Comparison of ENCODE assay signal across 9 mouse cellular contexts in the genomic region with DNA sequence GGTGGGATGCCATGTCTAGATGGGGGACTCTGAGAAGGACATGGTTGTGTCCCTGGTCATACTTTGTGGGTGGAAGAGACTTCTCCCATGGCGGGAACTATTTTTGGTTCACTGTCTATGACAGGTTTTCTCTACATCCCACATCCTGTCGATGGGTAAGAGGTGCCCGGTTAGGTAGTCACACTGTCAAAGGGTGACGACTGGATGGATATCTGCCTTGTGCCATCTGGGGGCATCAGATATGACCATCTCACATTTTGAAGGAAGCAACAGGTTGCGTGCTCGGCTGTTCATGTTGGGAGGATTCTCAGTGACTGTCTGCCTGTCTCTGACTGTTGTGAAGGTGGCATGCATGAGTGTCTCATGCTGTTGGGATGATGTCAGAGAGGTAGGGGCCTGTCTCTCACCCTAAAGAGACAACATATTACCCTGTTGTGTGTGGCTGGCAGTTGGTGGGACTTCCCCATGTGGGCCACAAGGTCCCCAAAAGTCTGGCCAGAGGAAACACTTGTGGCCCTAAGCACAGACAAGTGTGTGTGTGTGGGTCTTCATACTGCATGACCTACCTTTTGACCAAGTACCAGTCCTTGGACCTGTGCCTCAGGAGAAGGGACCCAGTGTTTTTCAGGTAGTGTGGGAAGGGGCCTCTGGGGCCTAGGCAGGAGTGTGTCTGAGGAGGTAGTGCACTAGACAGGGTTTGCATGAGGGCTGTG. TPM values are rescaled to one million over a fixed set of nuclear protein-coding genes. Genes with fewer than 3 reads are reported as not detected.
DNase-seq lines count a peak whose midpoint lies in the region; ATAC-seq and TF ChIP-seq lines count a peak whose summit lies in the region.
"Had no signal": no experiment of that assay in that cellular context is flagged by ENCODE, and none has a peak within 500 bp of the region (broad histone marks: within the 10 kb centered on the region; RNA-seq: fewer than 3 reads in every experiment).

No protein-coding gene starts in this region.

- no peak for TF ChIP-seq CTCF in CH12.LX (conservative IDR thresholded peaks at IDR 0.05 in 1 of 2, IDR thresholded peaks at IDR 0.05 in 1 of 2; ENCODE audit: low read depth in 2 of 2, low read length in 2 of 2)

- in situ Hi-C loops in CH12.LX (cut with MboI; ENCODE audit: low pct_ligation_motif_present, low pct_unique_long_range_greater_than_20kb, low sequenced_read_pairs) = no loop called here

- TF ChIP-seq POLR2A in CH12.LX (IDR thresholded peaks at IDR 0.05; ENCODE audit: low read depth, low read length) = no peak

- H3K4me2 ChIP-seq in heart, embryonic 14.5 days (ENCODE audit: low read length) = peak overlapping the region; percentile 27; the same call in 1 of the 2 replicates
- H3K4me2 ChIP-seq in CH12.LX (ENCODE audit: insufficient read depth, low read depth, poor library complexity, severe bottlenecking) = no peak overlapping the region; the same call in 1 of the 2 replicates
- H3K4me2 ChIP-seq in midbrain, embryonic 13.5 days (replicated peaks) = no peak overlapping the region
- H3K4me2 ChIP-seq: neural tube, embryonic 12.5 days had no signal

- H3K4me1 ChIP-seq in heart, embryonic 14.5 days (ENCODE audit: control insufficient read depth in 2 of 2, insufficient read depth in 2 of 2, low read length in 2 of 2) = peaks cover 66 to 98% of the 10 kb centered on the region in 2 experiments
- peaks cover 35 to 79% of the 10 kb centered on the region in 2 experiments for H3K4me1 ChIP-seq in CH12.LX (ENCODE audit: control insufficient read depth in 1 of 2, insufficient read depth in 2 of 2)
- H3K4me1 ChIP-seq in midbrain, embryonic 13.5 days (replicated peaks) = peaks cover 86% of the 10 kb centered on the region

- no peak for TF ChIP-seq EP300 in CH12.LX (IDR thresholded peaks at IDR 0.05; ENCODE audit: low read length)

- DNase-seq in heart, adult 8-10 months (ENCODE audit: low spot score) = no peak
- DNase-seq in CH12.LX (ENCODE audit: extremely low read depth) = peak; percentile 60
- DNase-seq in lung, adult 18-20 months = no peak
- DNase-seq in adrenal gland, postnatal 36 days = no peak

- no peak for TF ChIP-seq RAD21 in CH12.LX (IDR thresholded peaks at IDR 0.05; ENCODE audit: low read depth, low read length)

- ATAC-seq in heart, embryonic 14.5 days (ENCODE audit: insufficient number of reproducible peaks, insufficient read depth, low FRiP score, low read depth) = no peak
- peak; percentile 58 for ATAC-seq in granulocyte monocyte progenitor cell, adult 5-6 weeks (replicated peaks; ENCODE audit: poor library complexity, severe bottlenecking)
- ATAC-seq in midbrain, embryonic 13.5 days = no peak
- no peak for ATAC-seq in cerebellum, adult (ENCODE audit: insufficient number of reproducible peaks, low FRiP score, low TSS enrichment)

- no peaks in the 10 kb centered on the region for H3K27me3 ChIP-seq in heart, embryonic 14.5 days (ENCODE audit: control insufficient read depth, insufficient read depth, low read length)
- no peaks in the 10 kb centered on the region for H3K27me3 ChIP-seq in CH12.LX (replicated peaks)
- H3K27me3 ChIP-seq in midbrain, embryonic 13.5 days = no peaks in the 10 kb centered on the region
- H3K27me3 ChIP-seq: neural tube, embryonic 12.5 days had no signal

- H3K36me3 ChIP-seq in heart, embryonic 14.5 days (ENCODE audit: control insufficient read depth, insufficient read depth, low read length) = peaks cover 12% of the 10 kb centered on the region
- H3K36me3 ChIP-seq in CH12.LX (replicated peaks in 1 of 2; ENCODE audit: control insufficient read depth in 1 of 2, insufficient read depth in 1 of 2, low read length in 1 of 2) = peaks cover 0 to 56% of the 10 kb centered on the region in 2 experiments
- peaks cover 14% of the 10 kb centered on the region for H3K36me3 ChIP-seq in midbrain, embryonic 13.5 days

- 58% methylated on average over 6 of the region's 6 CpGs for WGBS in heart, embryonic 14.5 days
- WGBS in midbrain, embryonic 13.5 days = 88% methylated on average over 6 of the region's 6 CpGs

- peak overlapping the region; percentile 70 for H3K9ac ChIP-seq in heart, embryonic 14.5 days (ENCODE audit: low read length)
- no peak overlapping the region for H3K9ac ChIP-seq in CH12.LX (ENCODE audit: insufficient read depth, low read depth)
- H3K9ac ChIP-seq in midbrain, embryonic 13.5 days (replicated peaks) = peak overlapping the region; percentile 30
- H3K9ac ChIP-seq: neural tube, embryonic 12.5 days had no signal

- H3K4me3 ChIP-seq in heart, embryonic 14.5 days (ENCODE audit: control insufficient read depth in 1 of 2, insufficient read depth in 1 of 2, low read depth in 1 of 2, low read length in 2 of 2) = no peak overlapping the region
- peak overlapping the region in 2 of 3 experiments; percentile 27 to 29 for H3K4me3 ChIP-seq in CH12.LX (replicated peaks in 1 of 3; ENCODE audit: low read depth in 2 of 3, low read length in 2 of 3, poor library complexity in 1 of 3)
- no peak overlapping the region for H3K4me3 ChIP-seq in midbrain, embryonic 13.5 days (replicated peaks)
- H3K4me3 ChIP-seq: neural tube, embryonic 12.5 days had no signal

- no peaks in the 10 kb centered on the region for H3K9me3 ChIP-seq in heart, embryonic 14.5 days (ENCODE audit: control insufficient read depth, low read length)
- no peaks in the 10 kb centered on the region for H3K9me3 ChIP-seq in CH12.LX (replicated peaks; ENCODE audit: low read length)
- no peaks in the 10 kb centered on the region for H3K9me3 ChIP-seq in midbrain, embryonic 13.5 days
- H3K9me3 ChIP-seq: neural tube, embryonic 12.5 days had no signal

- no peaks in the 10 kb centered on the region; the same call in 1 of the 2 replicates for H3K79me2 ChIP-seq in CH12.LX (replicated peaks; ENCODE audit: control insufficient read depth, extremely low read depth, insufficient read depth, poor library complexity, severe bottlenecking)

- dilution Hi-C loops in CH12.LX (cut with MboI; ENCODE audit: extremely low pct_ligation_motif_present, extremely low pct_unique_long_range_greater_than_20kb, low sequenced_read_pairs) = no loop called here

- peak overlapping the region in 1 of 2 experiments; percentile 96; a peak in 3 of 4 replicates for H3K27ac ChIP-seq in heart, embryonic 14.5 days (replicated peaks in 1 of 2; ENCODE audit: control insufficient read depth in 1 of 2, insufficient read depth in 1 of 2, low read depth in 2 of 2, low read length in 2 of 2)
- peak overlapping the region; percentile 39; the same call in 1 of the 2 replicates for H3K27ac ChIP-seq in CH12.LX (ENCODE audit: insufficient read depth, low read depth)
- H3K27ac ChIP-seq in midbrain, embryonic 13.5 days = peak overlapping the region; percentile 73
- H3K27ac ChIP-seq: neural tube, embryonic 12.5 days had no signal

TF ChIP-seq in CH12.LX, 34 proteins besides CTCF, POLR2A, EP300 and RAD21:
- peak; percentile 58 for TF ChIP-seq BHLHE40 (IDR thresholded peaks at IDR 0.05; ENCODE audit: low read depth, low read length)
- no peak for TF ChIP-seq USF1 (IDR thresholded peaks at IDR 0.05; ENCODE audit: low read depth, low read length)
- no peak for TF ChIP-seq MEF2A (IDR thresholded peaks at IDR 0.05; ENCODE audit: borderline replicate concordance, low read depth, low read length)
- no peak; the same call in 1 of the 2 replicates for TF ChIP-seq ETS1 (conservative IDR thresholded peaks at IDR 0.05; ENCODE audit: low read depth, low read length)
- TF ChIP-seq SIN3A (IDR thresholded peaks at IDR 0.05; ENCODE audit: low read length) = peak; percentile 47; the same call in 1 of the 2 replicates
- no peak for TF ChIP-seq ZMIZ1 (IDR thresholded peaks at IDR 0.05; ENCODE audit: low read depth, low read length)
- TF ChIP-seq CHD1 (IDR thresholded peaks at IDR 0.05; ENCODE audit: low read depth, low read length) = no peak

RNA-seq across cellular contexts. Expression of a gene that starts 39.9 kb away (rescaled TPM):
- 7.1 and 9.0 TPM in 2 replicates for polyA plus RNA-seq in heart, embryonic 14.5 days (2014; fragmentation: Nextera tagmentation; extraction: Ambion mirVana)
- 10 to 100 TPM; 37.5 to 52.5 (median 45.0) TPM for total RNA-seq in heart, adult 8-10 months (2022)
- 7.8 and 8.4 TPM in 2 replicates for total RNA-seq in CH12.LX (2012; rRNA removed)
- 1.0 and 1.6 TPM in 2 replicates for total RNA-seq in CH12.LX (2014; rRNA removed)
- polyA plus RNA-seq in CH12.LX (2012; ENCODE audit: insufficient read length, low read depth) = 16.1 and 19.9 TPM in 2 replicates
- total RNA-seq in granulocyte monocyte progenitor cell, adult 5-6 weeks (2014; fragmentation: Nextera tagmentation) = 1.3 and 4.7 TPM in 2 replicates
- 0.26 and 0.93 TPM in 2 replicates for total RNA-seq in granulocyte monocyte progenitor cell, adult 5-6 weeks (2017)
- 10.4 and 12.6 TPM in 2 replicates for polyA plus RNA-seq in midbrain, embryonic 13.5 days (2015; fragmentation: Nextera tagmentation; extraction: Ambion mirVana)
- 10 to 100 TPM; 63.7 to 74.1 TPM for total RNA-seq in adrenal gland, postnatal 36 days (2021)

Comparison
In these comparisons a context has a peak if more than half of its experiments do, and no peak if none do; other contexts are left out.
1. H3K4me3 ChIP-seq: peak in CH12.LX (2 of 3); none in heart, embryonic 14.5 days (0 of 2) and midbrain, embryonic 13.5 days (single experiment).
2. RNA of a gene that starts 39.9 kb away (total RNA-seq): 63.7 to 74.1 TPM in adrenal gland, postnatal 36 days and 37.5 to 52.5 TPM in heart, adult 8-10 months; 1.0 to 8.4 TPM in CH12.LX and 0.26 to 4.7 TPM in granulocyte monocyte progenitor cell, adult 5-6 weeks; every median in the first group is over 4 times any median in the second.